Mouse (Mus musculus) liver, embryonic 14.5 days (tissue): ENCODE results near the gene Zcchc3.
A peak's percentile ranks its signal among the peaks of the same experiment; 100 is the strongest.

ENCODE experiments used
- CTCF ChIP-seq: IDR thresholded peaks from 2 replicates; pipeline ENCODE4 v1.5.1; 2016; ENCODE audit warnings: antibody characterized with exemption, low read depth, control low read depth
- EP300 ChIP-seq: IDR thresholded peaks from 2 replicates; pipeline ENCODE4 v1.6.1; 2016; ENCODE audit warnings: antibody characterized with exemption, low read depth

GRCm38 (mm10) chr2:152396110-152397003, 18.5 kb downstream of the Zcchc3 start:
- peak; percentile 63 for TF ChIP-seq CTCF
- TF ChIP-seq EP300, result no peak
